Mouse (Mus musculus): Measurements from ENCODE around the gene Mthfd1l.
A peak's percentile ranks its signal among the peaks of the same experiment; 100 is the strongest.

Mthfd1l gene

GRCm38 (mm10) chr10:4160242-4160785 is 187.4 kb downstream of the Mthfd1l start:
- no peak for DNase-seq

GRCm38 (mm10) chr10:4162049-4162448 is 189.1 kb downstream of the Mthfd1l start:
- no peak for DNase-seq

GRCm38 (mm10) chr10:4162976-4163375 is 190.1 kb downstream of the Mthfd1l start:
- no peak for DNase-seq

GRCm38 (mm10) chr10:4164681-4165080 is 191.8 kb downstream of the Mthfd1l start:
- no peak for DNase-seq

- DNase-seq = no peak
Measured at GRCm38 (mm10) chr10:4168222-4168798, 195.4 kb downstream of the Mthfd1l start.

GRCm38 (mm10) chr10:4174229-4174628 is 201.3 kb downstream of the Mthfd1l start:
- DNase-seq = no peak

- no peak for DNase-seq
Measured at GRCm38 (mm10) chr10:4174717-4175116, 201.8 kb downstream of the Mthfd1l start.

- DNase-seq = no peak
Measured at GRCm38 (mm10) chr10:4177285-4177684, 204.4 kb downstream of the Mthfd1l start.

GRCm38 (mm10) chr10:4179049-4179790 is 206.3 kb downstream of the Mthfd1l start:
- DNase-seq = no peak

- DNase-seq = no peak
Measured at GRCm38 (mm10) chr10:4181953-4182352, 209.0 kb downstream of the Mthfd1l start.

- no peak for DNase-seq
Measured at GRCm38 (mm10) chr10:4182406-4182805, 209.5 kb downstream of the Mthfd1l start.

GRCm38 (mm10) chr10:4188614-4189402 is 215.9 kb downstream of the Mthfd1l start:
- DNase-seq = no peak

GRCm38 (mm10) chr10:4189422-4189821 is 216.5 kb downstream of the Mthfd1l start:
- DNase-seq = no peak

GRCm38 (mm10) chr10:4198978-4199377 is 226.1 kb downstream of the Mthfd1l start:
- no peak for DNase-seq

GRCm38 (mm10) chr10:4199926-4200325 is 227.0 kb downstream of the Mthfd1l start:
- DNase-seq = no peak

GRCm38 (mm10) chr10:4200546-4201104 is 227.7 kb downstream of the Mthfd1l start:
- DNase-seq = no peak

GRCm38 (mm10) chr10:4201141-4201540 is 228.2 kb downstream of the Mthfd1l start:
- no peak for DNase-seq

GRCm38 (mm10) chr10:4203651-4204050 is 230.7 kb downstream of the Mthfd1l start:
- peak; percentile 16 for DNase-seq

- no peak for DNase-seq
Measured at GRCm38 (mm10) chr10:4209040-4209439, 236.1 kb downstream of the Mthfd1l start.

GRCm38 (mm10) chr10:4210313-4211066 is 237.6 kb downstream of the Mthfd1l start:
- no peak for DNase-seq

GRCm38 (mm10) chr10:4211067-4211447 is 238.1 kb downstream of the Mthfd1l start:
- DNase-seq = no peak

Data from thymus, postnatal 25 days (tissue).